Mouse (Mus musculus): ENCODE measurements around the gene Lkaaear1. TPM values are rescaled to one million over a fixed set of nuclear protein-coding genes. Genes with fewer than 3 reads are reported as not detected.

Lkaaear1 gene
- total and polyA plus RNA-seq, 3 experiments: not detected

DNA sequence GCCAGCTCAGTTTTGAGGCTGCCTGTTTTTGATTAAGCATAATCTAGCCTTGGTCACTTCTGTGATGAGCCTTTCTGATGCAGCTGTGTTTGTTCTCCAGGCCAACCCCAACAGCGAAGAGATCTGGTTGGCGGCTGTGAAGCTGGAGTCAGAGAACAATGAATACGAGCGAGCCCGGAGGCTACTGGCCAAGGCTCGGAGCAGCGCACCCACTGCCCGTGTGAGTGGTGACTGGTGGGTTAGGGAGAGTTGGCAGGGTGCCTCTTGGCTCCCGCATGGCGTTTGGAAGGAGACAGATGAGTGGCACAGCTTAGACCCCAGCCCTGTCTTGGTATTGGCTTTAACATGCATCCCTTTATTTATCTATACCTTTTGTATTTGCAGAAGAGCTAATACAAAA lies 49.3 kb downstream of the Lkaaear1 start (continued):
- no peak for TF ChIP-seq ELF1 (IDR thresholded peaks at IDR 0.05; ENCODE audit: low read depth, low read length)
- no peak for TF ChIP-seq BHLHE40 (IDR thresholded peaks at IDR 0.05; ENCODE audit: borderline replicate concordance, low read depth, low read length)
- no peak for TF ChIP-seq HCFC1 (IDR thresholded peaks at IDR 0.05; ENCODE audit: low read depth, low read length)

Other genes with a start within 250 kb of the Lkaaear1 start
- 0.10 and 0.23 TPM in 2 replicates for gene Zbtb46, start 239.0 kb downstream of the Lkaaear1 start, total RNA-seq (2012; rRNA removed)
- gene Zbtb46, start 239.0 kb downstream of the Lkaaear1 start, polyA plus RNA-seq (2012; ENCODE audit: insufficient read depth in 1 of 2, insufficient read length in 2 of 2, low read depth in 1 of 2, low replicate concordance in 2 of 2, missing spikeins in 1 of 2): under 1 TPM in 1 of 2 experiments, not detected in 1; 0.64 TPM
- not detected in 2 replicates for gene Abhd16b, start 205.2 kb downstream of the Lkaaear1 start, total RNA-seq (2012; rRNA removed)
- under 1 TPM in 1 of 2 experiments, not detected in 1; 0.08 TPM for gene Abhd16b, start 205.2 kb downstream of the Lkaaear1 start, polyA plus RNA-seq (2012; ENCODE audit: insufficient read depth in 1 of 2, insufficient read length in 2 of 2, low read depth in 1 of 2, low replicate concordance in 2 of 2, missing spikeins in 1 of 2)
- 88.2 and 99.5 TPM in 2 replicates for gene Tpd52l2, start 201.3 kb downstream of the Lkaaear1 start, total RNA-seq (2012; rRNA removed)
- gene Tpd52l2, start 201.3 kb downstream of the Lkaaear1 start, polyA plus RNA-seq (2012; ENCODE audit: insufficient read depth in 1 of 2, insufficient read length in 2 of 2, low read depth in 1 of 2, low replicate concordance in 2 of 2, missing spikeins in 1 of 2): 100 to 1,000 TPM in 1 of 2 experiments, not detected in 1; 119 TPM
- gene Dnajc5, start 178.0 kb downstream of the Lkaaear1 start, total RNA-seq (2012; rRNA removed): 50.6 and 51.9 TPM in 2 replicates
- 100 to 1,000 TPM in 1 of 2 experiments, 10 to 100 TPM in 1; 57.9 to 338 TPM for gene Dnajc5, start 178.0 kb downstream of the Lkaaear1 start, polyA plus RNA-seq (2012; ENCODE audit: insufficient read depth in 1 of 2, insufficient read length in 2 of 2, low read depth in 1 of 2, low replicate concordance in 2 of 2, missing spikeins in 1 of 2)
- gene Uckl1, start 113.5 kb downstream of the Lkaaear1 start, total RNA-seq (2012; rRNA removed): 15.2 and 15.6 TPM in 2 replicates
- gene Uckl1, start 113.5 kb downstream of the Lkaaear1 start, polyA plus RNA-seq (2012; ENCODE audit: insufficient read depth in 1 of 2, insufficient read length in 2 of 2, low read depth in 1 of 2, low replicate concordance in 2 of 2, missing spikeins in 1 of 2): 10 to 100 TPM in 1 of 2 experiments, not detected in 1; 24.6 TPM
- gene Prpf6, start 106.6 kb downstream of the Lkaaear1 start, total RNA-seq (2012; rRNA removed): 56.0 and 58.7 TPM in 2 replicates
- gene Prpf6, start 106.6 kb downstream of the Lkaaear1 start, polyA plus RNA-seq (2012; ENCODE audit: insufficient read depth in 1 of 2, insufficient read length in 2 of 2, low read depth in 1 of 2, low replicate concordance in 2 of 2, missing spikeins in 1 of 2): 10 to 100 TPM in 1 of 2 experiments, not detected in 1; 69.4 TPM
- 13.4 and 15.5 TPM in 2 replicates for gene Zfp512b, start 105.6 kb downstream of the Lkaaear1 start, total RNA-seq (2012; rRNA removed)
- 10 to 100 TPM in 1 of 2 experiments, not detected in 1; 37.6 TPM for gene Zfp512b, start 105.6 kb downstream of the Lkaaear1 start, polyA plus RNA-seq (2012; ENCODE audit: insufficient read depth in 1 of 2, insufficient read length in 2 of 2, low read depth in 1 of 2, low replicate concordance in 2 of 2, missing spikeins in 1 of 2)
- gene Samd10, start 99.2 kb downstream of the Lkaaear1 start, total RNA-seq (2012; rRNA removed): 0.56 and 0.89 TPM in 2 replicates
- gene Samd10, start 99.2 kb downstream of the Lkaaear1 start, polyA plus RNA-seq (2012; ENCODE audit: insufficient read depth in 1 of 2, insufficient read length in 2 of 2, low read depth in 1 of 2, low replicate concordance in 2 of 2, missing spikeins in 1 of 2): 1 to 10 TPM in 1 of 2 experiments, not detected in 1; 4.6 TPM
- not detected in 2 replicates for gene Gm29797, start 41.4 kb downstream of the Lkaaear1 start, total RNA-seq (2012; rRNA removed)
- not detected for gene Gm29797, start 41.4 kb downstream of the Lkaaear1 start, polyA plus RNA-seq (2012; ENCODE audit: insufficient read depth in 1 of 2, insufficient read length in 2 of 2, low read depth in 1 of 2, low replicate concordance in 2 of 2, missing spikeins in 1 of 2)
- not detected in 2 replicates for gene Sox18, start 26.8 kb downstream of the Lkaaear1 start, total RNA-seq (2012; rRNA removed)
- gene Sox18, start 26.8 kb downstream of the Lkaaear1 start, polyA plus RNA-seq (2012; ENCODE audit: insufficient read depth in 1 of 2, insufficient read length in 2 of 2, low read depth in 1 of 2, low replicate concordance in 2 of 2, missing spikeins in 1 of 2): under 1 TPM in 1 of 2 experiments, not detected in 1; 0.04 TPM
- gene Tcea2, start 18.1 kb downstream of the Lkaaear1 start, total RNA-seq (2012; rRNA removed): 6.7 and 7.3 TPM in 2 replicates
- 10 to 100 TPM in 1 of 2 experiments, not detected in 1; 17.0 TPM for gene Tcea2, start 18.1 kb downstream of the Lkaaear1 start, polyA plus RNA-seq (2012; ENCODE audit: insufficient read depth in 1 of 2, insufficient read length in 2 of 2, low read depth in 1 of 2, low replicate concordance in 2 of 2, missing spikeins in 1 of 2)
- 45.5 and 46.2 TPM in 2 replicates for gene Rgs19, start 4.5 kb downstream of the Lkaaear1 start, total RNA-seq (2012; rRNA removed)
- gene Rgs19, start 4.5 kb downstream of the Lkaaear1 start, polyA plus RNA-seq (2012; ENCODE audit: insufficient read depth in 1 of 2, insufficient read length in 2 of 2, low read depth in 1 of 2, low replicate concordance in 2 of 2, missing spikeins in 1 of 2): 100 to 1,000 TPM in 1 of 2 experiments, not detected in 1; 157 TPM
- 0.04 TPM in 1 of 2 replicates, not detected in the other for gene Oprl1, start 16.6 kb upstream of the Lkaaear1 start, total RNA-seq (2012; rRNA removed)
- under 1 TPM in 1 of 2 experiments, not detected in 1; 0.25 TPM for gene Oprl1, start 16.6 kb upstream of the Lkaaear1 start, polyA plus RNA-seq (2012; ENCODE audit: insufficient read depth in 1 of 2, insufficient read length in 2 of 2, low read depth in 1 of 2, low replicate concordance in 2 of 2, missing spikeins in 1 of 2)
- not detected in 2 replicates for gene Myt1, start 64.9 kb upstream of the Lkaaear1 start, total RNA-seq (2012; rRNA removed)
- not detected for gene Myt1, start 64.9 kb upstream of the Lkaaear1 start, polyA plus RNA-seq (2012; ENCODE audit: insufficient read depth in 1 of 2, insufficient read length in 2 of 2, low read depth in 1 of 2, low replicate concordance in 2 of 2, missing spikeins in 1 of 2)
- 9.9 and 10.3 TPM in 2 replicates for gene Pcmtd2, start 139.4 kb upstream of the Lkaaear1 start, total RNA-seq (2012; rRNA removed)
- gene Pcmtd2, start 139.4 kb upstream of the Lkaaear1 start, polyA plus RNA-seq (2012; ENCODE audit: insufficient read depth in 1 of 2, insufficient read length in 2 of 2, low read depth in 1 of 2, low replicate concordance in 2 of 2, missing spikeins in 1 of 2): 10 to 100 TPM in 1 of 2 experiments, not detected in 1; 13.6 TPM
- gene Polr3k, start 165.9 kb upstream of the Lkaaear1 start, total RNA-seq (2012; rRNA removed): 41.2 and 50.3 TPM in 2 replicates
- gene Polr3k, start 165.9 kb upstream of the Lkaaear1 start, polyA plus RNA-seq (2012; ENCODE audit: insufficient read depth in 1 of 2, insufficient read length in 2 of 2, low read depth in 1 of 2, low replicate concordance in 2 of 2, missing spikeins in 1 of 2): 10 to 100 TPM in 1 of 2 experiments, not detected in 1; 37.6 TPM

Measured in MEL (cell line).